Mouse (Mus musculus): ENCODE measurements around the gene Msrb3. TPM values are rescaled to one million over a fixed set of nuclear protein-coding genes. Genes with fewer than 3 reads are reported as not detected.
"Not testable (repeated sequence)": the region's sequence is repeated elsewhere in the genome, so short reads cannot be mapped to it uniquely, and the experiment has no call there.

Msrb3 gene
- total RNA-seq, 1 experiment from 2014 or later: not detected

GRCm38 (mm10) chr10:120784516-120784915 is 114.4 kb downstream of the Msrb3 start:
- ATAC-seq (ENCODE audit: extremely low read depth, insufficient number of reproducible peaks, low FRiP score, poor library complexity, severe bottlenecking): no peak

- no peak for ATAC-seq (ENCODE audit: extremely low read depth, insufficient number of reproducible peaks, low FRiP score, poor library complexity, severe bottlenecking)
These were observed 115.5 kb downstream of the Msrb3 start for GRCm38 (mm10) chr10:120783393-120783792.

DNA sequence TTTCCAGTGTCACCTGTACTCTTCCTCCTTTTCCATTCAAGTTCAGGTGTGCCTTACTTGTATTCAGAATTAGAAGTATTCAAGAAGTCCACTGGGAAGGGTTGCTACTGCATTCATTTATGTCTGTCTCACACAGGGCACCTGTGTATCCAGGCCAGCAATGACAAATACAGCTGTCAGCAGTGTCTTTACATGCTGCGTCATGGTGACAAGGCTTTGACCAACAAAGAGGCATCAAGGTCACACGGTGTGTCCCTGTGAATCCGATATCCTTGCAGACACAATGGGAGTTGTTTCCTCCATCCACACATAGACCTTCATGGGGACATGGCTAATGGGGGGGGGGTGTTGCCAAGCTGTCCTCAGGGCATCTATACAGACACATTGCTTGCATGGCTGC is 121.4 kb downstream of the Msrb3 start:
- ATAC-seq (ENCODE audit: extremely low read depth, insufficient number of reproducible peaks, low FRiP score, poor library complexity, severe bottlenecking): no peak

DNA sequence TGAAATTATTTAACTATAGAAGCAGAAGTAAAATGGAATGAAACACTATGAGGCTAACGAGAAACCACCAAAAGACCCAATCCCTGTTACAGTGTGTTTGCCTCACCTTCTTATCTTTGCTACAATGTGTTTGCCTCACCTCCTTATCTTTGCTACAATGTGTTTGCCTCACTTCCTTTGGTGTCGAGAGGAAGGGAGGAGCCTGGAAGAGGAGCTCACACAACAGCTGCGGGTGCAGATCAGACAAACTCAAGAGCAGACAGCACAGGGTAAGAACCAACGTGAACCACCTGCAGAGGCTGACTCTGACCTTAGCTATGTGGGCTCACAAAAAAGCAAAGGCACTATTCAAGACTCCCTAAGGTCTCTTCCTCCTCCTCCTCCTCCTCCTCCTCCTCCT is 123.5 kb downstream of the Msrb3 start:
- no peak for ATAC-seq (ENCODE audit: extremely low read depth, insufficient number of reproducible peaks, low FRiP score, poor library complexity, severe bottlenecking)

GRCm38 (mm10) chr10:120767418-120767817 is 131.5 kb downstream of the Msrb3 start:
- ATAC-seq (ENCODE audit: extremely low read depth, insufficient number of reproducible peaks, low FRiP score, poor library complexity, severe bottlenecking): no peak

DNA sequence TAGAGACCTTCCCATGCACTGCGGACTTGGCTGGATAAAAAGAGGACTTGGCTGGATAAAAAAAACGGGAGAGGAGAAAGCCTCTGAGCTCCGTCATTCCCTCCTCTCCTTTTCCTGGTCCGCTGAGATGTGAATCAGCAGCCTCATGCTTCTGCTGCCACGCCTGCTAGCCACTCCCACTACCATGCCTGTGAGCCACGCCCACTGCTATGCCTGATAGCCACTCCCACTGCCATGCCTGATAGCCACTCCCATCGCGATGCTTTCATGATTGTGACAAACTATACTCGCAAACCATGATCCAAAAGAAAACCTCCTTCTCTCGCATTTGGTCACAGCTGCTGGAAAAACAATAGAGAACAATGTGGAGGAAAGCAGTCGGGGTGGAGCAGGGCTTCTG is 133.5 kb downstream of the Msrb3 start:
- no peak for ATAC-seq (ENCODE audit: extremely low read depth, insufficient number of reproducible peaks, low FRiP score, poor library complexity, severe bottlenecking)

DNA sequence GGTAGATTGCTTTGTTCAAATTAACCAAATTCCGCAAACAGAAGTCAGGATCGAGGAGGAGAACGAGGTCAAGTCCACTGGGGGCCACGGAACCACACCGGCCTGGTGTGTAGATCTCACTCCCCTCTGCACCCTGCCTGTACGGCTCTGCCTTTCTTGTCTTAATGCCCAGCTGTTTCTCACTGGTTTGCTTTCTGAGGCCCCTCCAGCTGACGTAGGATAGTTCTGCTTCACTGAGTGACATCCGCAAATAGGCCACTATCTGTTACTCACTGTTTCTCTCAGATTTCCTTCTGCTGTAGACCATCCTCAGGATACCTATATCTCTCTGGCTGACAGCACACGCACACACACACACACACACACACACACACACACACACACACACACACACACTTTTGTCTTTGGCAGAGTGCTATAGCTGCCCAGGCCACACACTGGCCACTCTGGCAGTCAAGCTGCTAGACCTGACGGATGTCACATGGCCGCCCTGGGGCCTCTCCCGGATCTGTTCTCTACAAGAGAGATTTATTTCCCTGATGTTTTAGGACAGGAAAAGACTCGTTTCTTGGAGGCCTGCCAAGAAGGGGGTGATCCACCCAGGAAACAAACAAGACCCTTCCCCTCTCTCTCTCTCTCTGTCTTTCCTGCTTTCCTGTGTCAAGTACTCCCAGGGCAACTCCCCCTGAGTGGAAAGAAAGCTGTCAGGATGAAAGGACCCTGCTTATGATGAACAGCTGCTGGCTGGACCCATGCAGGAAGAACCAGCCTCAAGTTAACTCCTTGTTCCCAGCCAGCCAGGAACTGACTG is 135.0 kb downstream of the Msrb3 start:
- ATAC-seq (ENCODE audit: extremely low read depth, insufficient number of reproducible peaks, low FRiP score, poor library complexity, severe bottlenecking): no peak

DNA sequence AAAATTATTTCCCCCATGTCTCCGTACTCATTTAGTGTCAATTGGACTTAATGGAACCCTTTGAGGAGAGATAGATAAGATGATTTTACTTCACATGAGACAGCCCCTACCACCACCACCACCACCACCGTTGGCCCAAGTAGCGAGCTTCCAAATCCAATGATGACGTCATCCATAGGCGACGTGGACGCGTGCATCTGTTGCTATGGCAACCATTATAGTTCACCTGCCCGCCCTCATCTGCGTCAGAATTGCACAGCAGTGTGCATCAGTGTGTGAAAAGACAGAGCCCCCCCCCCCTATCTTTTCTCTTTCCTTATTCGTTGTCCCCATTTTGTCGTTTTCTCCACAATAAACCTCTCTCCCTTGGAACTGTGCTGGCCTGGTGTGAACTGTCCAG is 135.9 kb downstream of the Msrb3 start:
- ATAC-seq (ENCODE audit: extremely low read depth, insufficient number of reproducible peaks, low FRiP score, poor library complexity, severe bottlenecking): no peak

- no peak for ATAC-seq (ENCODE audit: extremely low read depth, insufficient number of reproducible peaks, low FRiP score, poor library complexity, severe bottlenecking)
These were observed 138.2 kb downstream of the Msrb3 start for GRCm38 (mm10) chr10:120760679-120761078.

GRCm38 (mm10) chr10:120759883-120760282 is 139.0 kb downstream of the Msrb3 start:
- no peak for ATAC-seq (ENCODE audit: extremely low read depth, insufficient number of reproducible peaks, low FRiP score, poor library complexity, severe bottlenecking)

DNA sequence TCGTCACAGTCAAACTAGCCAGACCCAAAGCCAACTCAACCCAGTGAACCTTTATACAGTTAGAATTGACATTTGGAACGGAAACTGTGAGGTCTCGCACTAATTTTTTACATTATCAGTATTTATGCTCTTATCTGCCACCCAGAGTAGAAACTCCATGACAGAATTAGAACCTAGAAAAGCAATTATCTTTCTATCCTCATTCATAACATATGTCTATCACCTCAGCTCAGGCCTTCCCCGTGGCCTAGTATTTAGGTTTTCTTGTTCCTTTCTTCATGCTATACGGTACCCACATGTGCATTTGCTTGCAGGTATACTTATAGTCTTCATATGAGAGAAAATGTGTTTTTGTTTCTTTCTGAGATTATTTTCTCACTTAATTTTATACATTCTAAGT is 146.4 kb downstream of the Msrb3 start:
- ATAC-seq (ENCODE audit: extremely low read depth, insufficient number of reproducible peaks, low FRiP score, poor library complexity, severe bottlenecking): no peak

DNA sequence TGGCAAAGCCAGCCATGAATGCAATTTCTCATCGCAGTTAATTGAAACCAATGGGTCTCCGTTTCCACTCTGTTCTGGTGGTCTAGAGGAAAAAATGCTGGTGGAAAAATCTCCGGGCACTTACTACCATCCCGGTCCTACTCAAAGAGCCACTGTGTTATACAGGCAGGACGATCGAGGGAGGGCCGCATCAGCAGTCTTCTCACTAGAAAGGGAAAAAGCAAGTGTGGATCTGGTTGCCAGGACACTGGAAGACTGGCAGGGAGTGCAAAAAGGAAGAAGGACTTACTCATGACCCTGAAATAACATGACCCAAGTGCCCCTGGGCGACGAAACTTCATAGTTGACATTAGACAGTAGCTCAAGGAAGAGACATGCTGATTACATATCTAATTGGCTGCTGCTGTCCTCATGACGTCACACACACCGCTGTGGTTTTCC is 147.1 kb downstream of the Msrb3 start:
- ATAC-seq (ENCODE audit: extremely low read depth, insufficient number of reproducible peaks, low FRiP score, poor library complexity, severe bottlenecking): no peak

DNA sequence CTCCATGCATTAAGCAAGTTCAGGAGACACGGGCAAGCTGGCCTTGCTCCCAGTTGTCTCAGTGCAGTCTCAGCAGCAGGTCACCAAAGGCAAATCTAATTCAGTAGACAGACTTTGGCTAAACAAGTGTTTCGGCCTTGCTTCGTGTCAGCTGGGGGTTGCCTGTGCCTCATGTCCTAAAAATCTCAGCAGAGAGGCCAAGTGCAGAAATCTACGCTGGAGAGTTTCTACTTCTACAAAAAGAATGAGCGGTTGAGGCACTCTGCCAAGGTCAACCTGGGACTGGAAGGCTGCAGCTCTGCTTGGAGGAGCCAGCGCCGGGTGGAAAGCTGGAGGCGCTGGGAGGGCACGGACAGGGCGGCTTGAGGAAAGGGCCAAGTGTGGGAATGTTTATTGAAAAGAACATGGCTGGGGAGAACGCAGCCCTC is 147.6 kb downstream of the Msrb3 start:
- ATAC-seq (ENCODE audit: extremely low read depth, insufficient number of reproducible peaks, low FRiP score, poor library complexity, severe bottlenecking): no peak

DNA sequence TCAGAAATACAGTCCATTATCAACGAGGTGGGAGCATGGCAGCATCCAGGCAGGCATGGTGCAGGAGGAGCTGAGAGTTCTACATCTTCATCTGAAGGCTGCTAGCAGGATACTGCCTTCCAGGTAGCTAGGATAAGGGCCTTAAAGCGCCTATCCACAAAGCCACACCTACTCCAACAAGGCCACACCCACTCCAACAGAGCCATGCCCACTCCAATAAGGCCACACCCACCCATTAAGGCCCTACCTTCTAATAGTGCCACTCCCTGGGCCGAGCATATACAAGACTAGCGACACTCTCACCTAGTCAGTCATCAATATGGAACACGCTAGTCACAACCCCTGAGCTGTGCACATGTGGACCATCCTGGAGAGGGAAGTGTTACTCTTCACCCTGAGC is 149.3 kb downstream of the Msrb3 start:
- not testable (repeated sequence) for ATAC-seq (ENCODE audit: extremely low read depth, insufficient number of reproducible peaks, low FRiP score, poor library complexity, severe bottlenecking)

DNA sequence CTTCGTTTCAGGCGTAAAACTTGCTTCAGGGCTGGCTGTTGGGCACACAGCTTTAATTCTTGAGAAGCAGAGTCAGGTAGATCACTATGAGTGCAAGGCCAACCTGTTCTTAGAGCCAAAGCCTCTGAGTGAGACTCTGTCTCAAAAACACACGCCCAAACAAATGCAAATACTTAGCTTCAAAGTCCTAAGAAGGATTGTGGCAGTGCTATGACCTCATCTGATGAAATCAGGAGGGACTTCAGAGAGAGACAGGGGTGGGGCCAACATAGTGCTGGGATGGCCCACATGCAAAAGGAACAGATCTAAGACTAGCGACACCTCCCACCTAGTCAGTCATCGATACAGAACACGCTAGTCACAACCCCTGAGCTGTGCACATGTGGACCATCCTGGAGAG is 150.7 kb downstream of the Msrb3 start:
- no peak for ATAC-seq (ENCODE audit: extremely low read depth, insufficient number of reproducible peaks, low FRiP score, poor library complexity, severe bottlenecking)

GRCm38 (mm10) chr10:120745138-120745856 is 153.6 kb downstream of the Msrb3 start:
- no peak for ATAC-seq (ENCODE audit: extremely low read depth, insufficient number of reproducible peaks, low FRiP score, poor library complexity, severe bottlenecking)

GRCm38 (mm10) chr10:120744441-120745137 is 154.3 kb downstream of the Msrb3 start:
- ATAC-seq (ENCODE audit: extremely low read depth, insufficient number of reproducible peaks, low FRiP score, poor library complexity, severe bottlenecking): no peak

GRCm38 (mm10) chr10:120736508-120737069 is 162.3 kb downstream of the Msrb3 start:
- no peak for ATAC-seq (ENCODE audit: extremely low read depth, insufficient number of reproducible peaks, low FRiP score, poor library complexity, severe bottlenecking)

GRCm38 (mm10) chr10:120735722-120736507 is 163.0 kb downstream of the Msrb3 start:
- ATAC-seq (ENCODE audit: extremely low read depth, insufficient number of reproducible peaks, low FRiP score, poor library complexity, severe bottlenecking): no peak
